Mouse (Mus musculus) left cerebral cortex, postnatal 10 days (tissue): Measurements from ENCODE around the gene Wwc2. TPM values are rescaled to one million over a fixed set of nuclear protein-coding genes. Genes with fewer than 3 reads are reported as not detected.

Source experiments
- DNase-seq, 2 experiments: peaks; one replicate each; pipeline ENCODE4 v3.0.0; 2021 to 2022; ENCODE audit warnings: low spot score in 2 of 2, mixed read lengths in 1 of 2; ENCODE audit errors: extremely low spot score in 1 of 2
- intact Hi-C: fragments of 180-260 bp; cut with DNase I; formaldehyde crosslinking; loops from one replicate; pipeline ENCODE4 v1.15.1; 2025
- total RNA-seq, 2 experiments: library from RNA; stranded (reverse); gene quantifications; 2 replicates each; pipeline ENCODE4 v1.2.3; 2021

Gene Wwc2
- total RNA-seq, 2 experiments from 2014 or later: 27.3 to 28.0 TPM

- intact Hi-C loops: no loop called here
- DNase-seq: peak in 1 of 2 experiments; percentile 66
These were observed 39.3 kb downstream of the Wwc2 start for GRCm38 (mm10) chr8:47951380-47951932.

GRCm38 (mm10) chr8:47948836-47949235 lies 41.9 kb downstream of the Wwc2 start:
- intact Hi-C loops: no loop called here
- no peak for DNase-seq

GRCm38 (mm10) chr8:47947672-47948618 lies 42.8 kb downstream of the Wwc2 start:
- intact Hi-C loops: no loop called here
- DNase-seq: no peak

- intact Hi-C loops: no loop called here
- DNase-seq: no peak
These were observed 47.7 kb downstream of the Wwc2 start for GRCm38 (mm10) chr8:47943049-47943448.

GRCm38 (mm10) chr8:47941028-47941427 lies 49.7 kb downstream of the Wwc2 start:
- intact Hi-C loops: no loop called here
- DNase-seq: peak in 1 of 2 experiments; percentile 35

GRCm38 (mm10) chr8:47939933-47940870 lies 50.5 kb downstream of the Wwc2 start:
- no peak for DNase-seq
- intact Hi-C loops: no loop called here

- DNase-seq: no peak
These were observed 51.5 kb downstream of the Wwc2 start for GRCm38 (mm10) chr8:47939217-47939616.

GRCm38 (mm10) chr8:47936386-47936785 lies 54.3 kb downstream of the Wwc2 start:
- intact Hi-C loops: no loop called here
- no peak for DNase-seq

More at GRCm38 (mm10) chr8:47939217-47939616, 51.5 kb downstream of the Wwc2 start:
- intact Hi-C loops: no loop called here

GRCm38 (mm10) chr8:47935461-47935860 lies 55.3 kb downstream of the Wwc2 start:
- DNase-seq: no peak
- intact Hi-C loops: no loop called here

GRCm38 (mm10) chr8:47933087-47933486 lies 57.6 kb downstream of the Wwc2 start:
- intact Hi-C loops: no loop called here
- DNase-seq: no peak

- intact Hi-C loops: no loop called here
- peak in 1 of 2 experiments; percentile 20 for DNase-seq
These were observed 58.5 kb downstream of the Wwc2 start for GRCm38 (mm10) chr8:47932028-47932790.

- DNase-seq: no peak
- intact Hi-C loops: no loop called here
These were observed 59.4 kb downstream of the Wwc2 start for GRCm38 (mm10) chr8:47931371-47931770.

GRCm38 (mm10) chr8:47929615-47930014 lies 61.1 kb downstream of the Wwc2 start:
- DNase-seq: no peak
- intact Hi-C loops: no loop called here

- DNase-seq: no peak
- intact Hi-C loops: no loop called here
These were observed 62.0 kb downstream of the Wwc2 start for GRCm38 (mm10) chr8:47928604-47929185.

GRCm38 (mm10) chr8:47924921-47925320 lies 65.8 kb downstream of the Wwc2 start:
- intact Hi-C loops: no loop called here
- DNase-seq: no peak

GRCm38 (mm10) chr8:47922816-47923215 lies 67.9 kb downstream of the Wwc2 start:
- intact Hi-C loops: no loop called here
- no peak for DNase-seq

GRCm38 (mm10) chr8:47922011-47922410 lies 68.7 kb downstream of the Wwc2 start:
- intact Hi-C loops: no loop called here
- DNase-seq: no peak

- intact Hi-C loops: no loop called here
- no peak for DNase-seq
These were observed 70.1 kb downstream of the Wwc2 start for GRCm38 (mm10) chr8:47920575-47921144.
